Mouse (Mus musculus): ENCODE measurements around the gene Setd7. TPM values are rescaled to one million over a fixed set of nuclear protein-coding genes. Genes with fewer than 3 reads are reported as not detected.

Gene Setd7
- total and polyA plus RNA-seq, 3 experiments, result 11.3 to 37.9 (median 15.3) TPM

Other genes starting within 250 kb of the Setd7 start
- 46.5 and 50.2 TPM in 2 replicates for gene Elf2, start 220.2 kb downstream of the Setd7 start, total RNA-seq (2012; rRNA removed)
- gene Elf2, start 220.2 kb downstream of the Setd7 start, polyA plus RNA-seq (2012; ENCODE audit: insufficient read depth in 1 of 2, insufficient read length in 2 of 2, low read depth in 1 of 2, low replicate concordance in 2 of 2, missing spikeins in 1 of 2), result 10 to 100 TPM; 38.0 to 53.3 TPM
- gene Mgarp, start 164.1 kb downstream of the Setd7 start, total RNA-seq (2012; rRNA removed), result 0.65 and 2.0 TPM in 2 replicates
- 1 to 10 TPM in 1 of 2 experiments, not detected in 1; 5.2 TPM for gene Mgarp, start 164.1 kb downstream of the Setd7 start, polyA plus RNA-seq (2012; ENCODE audit: insufficient read depth in 1 of 2, insufficient read length in 2 of 2, low read depth in 1 of 2, low replicate concordance in 2 of 2, missing spikeins in 1 of 2)
- gene Ndufc1, start 151.9 kb downstream of the Setd7 start, total RNA-seq (2012; rRNA removed), result 207 and 214 TPM in 2 replicates
- gene Ndufc1, start 151.9 kb downstream of the Setd7 start, polyA plus RNA-seq (2012; ENCODE audit: insufficient read depth in 1 of 2, insufficient read length in 2 of 2, low read depth in 1 of 2, low replicate concordance in 2 of 2, missing spikeins in 1 of 2), result 100 to 1,000 TPM in 1 of 2 experiments, not detected in 1; 115 TPM
- gene Naa15, start 145.7 kb downstream of the Setd7 start, total RNA-seq (2012; rRNA removed), result 36.6 and 43.4 TPM in 2 replicates
- gene Naa15, start 145.7 kb downstream of the Setd7 start, polyA plus RNA-seq (2012; ENCODE audit: insufficient read depth in 1 of 2, insufficient read length in 2 of 2, low read depth in 1 of 2, low replicate concordance in 2 of 2, missing spikeins in 1 of 2), result 100 to 1,000 TPM in 1 of 2 experiments, 10 to 100 TPM in 1; 61.6 to 558 TPM
- 5.2 and 6.2 TPM in 2 replicates for gene Rab33b, start 77.0 kb downstream of the Setd7 start, total RNA-seq (2012; rRNA removed)
- gene Rab33b, start 77.0 kb downstream of the Setd7 start, polyA plus RNA-seq (2012; ENCODE audit: insufficient read depth in 1 of 2, insufficient read length in 2 of 2, low read depth in 1 of 2, low replicate concordance in 2 of 2, missing spikeins in 1 of 2), result 1 to 10 TPM in 1 of 2 experiments, not detected in 1; 4.9 TPM
- gene Mgst2, start 99.5 kb upstream of the Setd7 start, total RNA-seq (2012; rRNA removed), result 0.69 and 1.0 TPM in 2 replicates
- 1 to 10 TPM in 1 of 2 experiments, not detected in 1; 3.1 TPM for gene Mgst2, start 99.5 kb upstream of the Setd7 start, polyA plus RNA-seq (2012; ENCODE audit: insufficient read depth in 1 of 2, insufficient read length in 2 of 2, low read depth in 1 of 2, low replicate concordance in 2 of 2, missing spikeins in 1 of 2)